Mouse (Mus musculus) liver, adult 2 months (tissue): ENCODE results near the gene Bcl2.

ENCODE experiments used
- CTCF ChIP-seq: fragments of 200-500 bp; IDR thresholded peaks from 2 replicates; pipeline ENCODE4 v1.5.1; 2011; ENCODE audit warnings: low read depth, low read length, control low read depth
- POLR2A ChIP-seq: fragments of 200-500 bp; IDR thresholded peaks from 2 replicates; pipeline ENCODE4 v1.6.1; 2011; ENCODE audit warnings: low read length, control low read depth; ENCODE audit not compliant: insufficient read depth; ENCODE audit errors: extremely low read depth

GRCm38 (mm10) chr1:106656207-106656738, 57.8 kb downstream of the Bcl2 start:
- no peak for TF ChIP-seq CTCF
- TF ChIP-seq POLR2A: no peak
